Mouse (Mus musculus) adrenal gland, adult 18-20 months (tissue): ENCODE measurements around the gene Igfbp4. TPM values are rescaled to one million over a fixed set of nuclear protein-coding genes. Genes with fewer than 3 reads are reported as not detected.

Source experiments
- DNase-seq, 2 experiments: peaks; one replicate each; pipeline ENCODE4 v3.0.0; 2021 to 2022; ENCODE audit warnings: low spot score in 2 of 2
- long read RNA-seq, 2 experiments: library from polyadenylated mRNA; stranded (forward); transcript quantifications; one replicate each; pipeline ENCODE4 v2.0.0; 2021
- total RNA-seq, 2 experiments: library from RNA; stranded (reverse); gene quantifications; 1 replicate in 1 of 2; 2 replicates in 1 of 2; pipeline ENCODE4 v1.2.3; 2021

The Igfbp4 gene
- 100 to 1,000 TPM in 1 of 2 experiments, 10 to 100 TPM in 1; 74.6 to 150 TPM for total RNA-seq
- long read RNA-seq, experiment 1, transcript Igfbp4-201 (4 exons, 3,831 nt): major isoform, 128 of 141 reads
- long read RNA-seq, experiment 1, partial matches to known transcripts: 10 of 141 reads
- long read RNA-seq, experiment 1, other reads (novel, unspliced or antisense): 3 of 141 reads
- long read RNA-seq, experiment 2, transcript Igfbp4-201 (4 exons, 3,831 nt): major isoform, 187 of 228 reads
- long read RNA-seq, experiment 2, partial matches to known transcripts: 37 of 228 reads
- long read RNA-seq, experiment 2, other reads (novel, unspliced or antisense): 4 of 228 reads

GRCm38 (mm10) chr11:99041051-99041729, at the start of gene Igfbp4:
Igfbp4 (plus strand) TSS chr11:99041244.
- peak; percentile 22 to 66 for DNase-seq

- no peak for DNase-seq
These were observed 45.1 kb upstream of the Igfbp4 start for GRCm38 (mm10) chr11:98995987-98996386.

- no peak for DNase-seq
These were observed 43.4 kb upstream of the Igfbp4 start for GRCm38 (mm10) chr11:98997659-98998058.

GRCm38 (mm10) chr11:98998776-98999175, 42.3 kb upstream of the Igfbp4 start:
- no peak for DNase-seq

GRCm38 (mm10) chr11:98999243-98999642, 41.8 kb upstream of the Igfbp4 start:
- no peak for DNase-seq

GRCm38 (mm10) chr11:99006788-99007187, 34.3 kb upstream of the Igfbp4 start:
- no peak for DNase-seq

- DNase-seq: no peak
These were observed 30.9 kb upstream of the Igfbp4 start for GRCm38 (mm10) chr11:99010124-99010523.

GRCm38 (mm10) chr11:99010706-99011105, 30.3 kb upstream of the Igfbp4 start:
- DNase-seq: no peak

- DNase-seq: no peak
These were observed 27.2 kb upstream of the Igfbp4 start for GRCm38 (mm10) chr11:99013856-99014255.

- DNase-seq: no peak
These were observed 21.2 kb upstream of the Igfbp4 start for GRCm38 (mm10) chr11:99019844-99020243.

- no peak for DNase-seq
These were observed 18.6 kb upstream of the Igfbp4 start for GRCm38 (mm10) chr11:99022384-99022933.

- DNase-seq: no peak
These were observed 17.9 kb upstream of the Igfbp4 start for GRCm38 (mm10) chr11:99023094-99023493.

- DNase-seq: peak; percentile 89 to 96
These were observed 17.3 kb upstream of the Igfbp4 start, which contains the start of gene Top2a for GRCm38 (mm10) chr11:99023500-99024467. Top2a (minus strand) TSS chr11:99024189.

- DNase-seq: no peak
These were observed 16.4 kb upstream of the Igfbp4 start for GRCm38 (mm10) chr11:99024468-99025134.

- no peak for DNase-seq
These were observed 15.2 kb upstream of the Igfbp4 start for GRCm38 (mm10) chr11:99025878-99026277.

- no peak for DNase-seq
These were observed 14.1 kb upstream of the Igfbp4 start for GRCm38 (mm10) chr11:99026899-99027440.

GRCm38 (mm10) chr11:99035350-99035749, 5.7 kb upstream of the Igfbp4 start:
- DNase-seq: no peak

- DNase-seq: no peak
These were observed 4.8 kb upstream of the Igfbp4 start for GRCm38 (mm10) chr11:99036254-99036653.

GRCm38 (mm10) chr11:99039782-99040181, 1.3 kb upstream of the Igfbp4 start:
- peak; percentile 68 to 72 for DNase-seq

GRCm38 (mm10) chr11:99040346-99040974, 584 bp upstream of the Igfbp4 start:
- no peak for DNase-seq
